Mouse (Mus musculus) kidney, adult 2 months (tissue): ENCODE data around the gene Nos1.

Experiments used
- CTCF ChIP-seq: fragments of 200-500 bp; conservative IDR thresholded peaks from 2 replicates; pipeline ENCODE4 v1.5.1; 2011; ENCODE audit warnings: low read depth, mild to moderate bottlenecking, control low read depth, low read length, moderate library complexity, mixed read lengths; ENCODE audit not compliant: insufficient read depth, insufficient read length
- POLR2A ChIP-seq: fragments of 200-500 bp; IDR thresholded peaks from one replicate; pipeline ENCODE4 v1.6.1; 2011; ENCODE audit warnings: low read depth, low read length, control low read depth

DNA sequence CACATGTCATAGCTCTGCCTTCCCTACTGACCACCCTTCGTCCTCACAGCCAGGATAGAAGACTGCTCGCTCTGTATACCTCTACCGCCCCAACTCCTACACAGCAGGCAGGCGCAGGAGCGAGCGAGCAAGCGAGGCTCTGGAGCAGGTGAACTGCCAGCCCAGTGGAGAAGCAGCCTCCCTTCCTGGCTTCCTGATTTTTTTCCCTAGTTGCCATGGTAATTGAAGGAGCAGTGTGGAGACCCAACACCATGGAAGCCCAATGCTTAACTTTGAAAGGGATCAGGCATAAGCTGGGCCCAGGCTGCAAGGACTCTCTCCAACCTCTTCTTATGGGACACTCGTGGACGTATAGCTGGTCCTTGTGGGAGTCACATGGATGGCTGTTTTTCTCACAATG, 59.4 kb downstream of the Nos1 start:
- TF ChIP-seq CTCF (no peak), POLR2A (no peak)
